Mouse (Mus musculus) layer of hippocampus, adult 9-10 months (tissue): ENCODE results near the gene Pkib.
A peak's percentile ranks its signal among the peaks of the same experiment; 100 is the strongest.

Source experiments
- DNase-seq: peaks from one replicate; pipeline ENCODE4 v3.0.0; 2022; ENCODE audit warnings: low spot score

Pkib gene

GRCm38 (mm10) chr10:57631896-57632867 is at the start of gene Pkib:
Gene Pkib (plus strand): TSS chr10:57631981.
- DNase-seq: peak; percentile 10

DNA sequence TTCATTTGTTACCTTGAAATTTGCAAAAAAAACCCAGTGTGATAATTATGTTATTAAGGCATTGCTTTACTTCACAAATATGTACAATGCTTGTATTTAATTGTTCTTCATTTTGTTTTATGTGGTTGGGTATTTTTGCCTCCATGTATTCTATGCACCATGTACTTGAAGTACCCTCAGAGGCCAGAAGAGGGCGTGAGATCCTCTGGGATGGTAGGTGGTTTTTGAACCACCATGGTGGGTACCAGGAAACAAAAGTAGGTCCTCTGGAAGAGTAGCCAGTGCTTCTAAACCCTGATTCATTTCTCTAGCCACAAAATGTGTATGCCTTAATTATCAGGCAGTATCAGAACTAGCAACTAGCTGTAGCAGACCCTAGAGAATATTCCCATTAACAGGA is 47.9 kb upstream of the Pkib start:
- DNase-seq: no peak

GRCm38 (mm10) chr10:57594266-57594665 is 37.5 kb upstream of the Pkib start:
- DNase-seq: no peak

- no peak for DNase-seq
Measured at GRCm38 (mm10) chr10:57597172-57597571, 34.6 kb upstream of the Pkib start.

GRCm38 (mm10) chr10:57602951-57603350 is 28.8 kb upstream of the Pkib start:
- no peak for DNase-seq

DNA sequence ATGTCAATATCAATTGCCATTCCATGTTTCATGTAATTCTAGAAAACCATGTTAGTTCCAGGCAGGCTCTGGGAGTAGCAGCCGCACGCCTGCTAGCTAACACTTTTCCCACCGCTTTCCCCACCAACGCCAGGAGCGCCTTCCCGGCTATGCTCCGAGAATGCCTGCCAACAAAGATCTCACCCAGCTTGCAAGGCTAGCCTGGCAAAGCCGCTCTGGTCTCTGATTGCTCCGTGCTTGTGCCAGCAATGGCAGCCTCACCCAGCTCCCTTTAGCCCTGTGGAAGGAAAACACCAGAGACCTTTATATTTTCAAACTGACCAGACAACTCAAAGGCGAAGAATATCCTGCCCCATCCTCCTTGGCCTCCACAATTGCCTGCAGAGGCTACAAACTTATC is 8.5 kb upstream of the Pkib start:
- no peak for DNase-seq

DNA sequence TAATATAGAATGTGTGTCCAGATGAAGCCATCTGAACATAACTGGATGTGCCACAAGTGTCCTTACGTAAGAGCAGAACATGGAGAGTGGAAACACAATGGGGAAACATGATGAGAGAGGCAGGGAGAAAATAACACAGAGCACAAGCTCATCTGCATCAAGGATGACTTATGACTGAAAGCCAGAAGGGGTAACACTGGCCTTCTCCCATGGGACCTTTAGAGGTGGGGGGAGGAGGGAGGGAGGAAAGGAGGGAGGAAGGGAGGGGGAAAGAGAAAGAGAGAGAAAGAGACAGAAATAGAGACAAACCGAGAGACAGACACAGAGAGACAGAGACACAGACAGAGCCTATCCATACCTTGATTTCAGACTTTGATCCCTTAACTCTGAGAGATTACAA is 4.0 kb upstream of the Pkib start:
- DNase-seq: no peak

GRCm38 (mm10) chr10:57630557-57630956 is 1.2 kb upstream of the Pkib start:
- DNase-seq: no peak

GRCm38 (mm10) chr10:57632868-57633240 is 1.1 kb downstream of the Pkib start:
- no peak for DNase-seq

DNA sequence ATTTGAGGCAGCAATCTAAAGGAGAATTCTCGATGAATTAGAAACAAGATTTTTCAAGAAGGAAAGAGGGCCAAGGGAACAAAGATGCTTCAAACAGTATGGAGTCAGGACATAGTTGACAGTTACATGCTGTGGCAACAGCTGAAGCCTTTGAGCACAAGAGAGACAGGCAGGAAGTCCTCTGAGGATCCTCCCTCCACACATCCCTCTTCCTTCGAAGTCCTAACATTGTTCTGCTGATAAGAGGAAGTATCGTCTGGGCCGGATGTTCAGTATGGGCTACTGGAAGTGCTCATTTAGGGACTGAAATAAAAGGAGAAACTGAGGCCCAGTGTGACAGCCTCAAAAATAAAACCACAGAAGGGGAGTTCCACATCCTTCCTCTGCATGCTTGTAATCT is 5.2 kb downstream of the Pkib start:
- no peak for DNase-seq

GRCm38 (mm10) chr10:57638250-57638649 is 6.5 kb downstream of the Pkib start:
- DNase-seq: no peak

DNA sequence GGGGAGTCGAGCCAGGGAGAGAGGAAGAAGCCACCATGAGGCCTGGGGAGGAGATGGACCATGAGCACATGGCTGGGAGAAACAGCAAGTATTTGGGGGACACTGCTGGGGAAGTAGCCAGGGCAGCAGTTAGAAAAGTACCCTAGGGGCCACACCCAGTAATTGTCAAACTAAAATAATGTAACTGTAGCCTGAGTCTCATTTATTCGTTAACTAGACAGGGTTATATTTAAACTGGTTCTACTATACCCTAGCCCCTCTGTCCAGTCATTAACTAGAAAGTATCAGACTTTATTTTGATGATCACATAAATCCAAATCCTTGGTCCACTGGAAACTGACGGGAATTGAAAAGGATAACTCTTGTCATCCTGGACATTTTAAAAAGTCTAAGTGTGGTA is 7.8 kb downstream of the Pkib start:
- DNase-seq: no peak

DNA sequence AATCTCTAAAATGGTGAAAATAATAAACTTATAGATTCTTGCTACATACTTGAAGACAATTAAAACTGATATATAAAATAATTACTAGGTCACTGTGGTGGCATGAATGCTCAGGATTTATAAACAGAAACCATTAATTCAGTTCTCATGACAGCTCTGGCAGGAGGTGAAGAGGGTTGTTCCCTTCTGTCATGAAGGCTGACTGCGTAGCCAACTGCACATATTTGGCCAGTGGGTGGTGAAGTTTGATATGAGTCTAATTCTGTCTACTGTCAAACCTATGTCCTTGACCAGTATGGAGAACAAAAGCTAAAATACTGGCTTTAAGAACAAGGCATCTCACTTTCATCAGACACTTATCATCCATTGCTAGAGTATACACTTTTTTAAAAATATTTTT is 21.5 kb downstream of the Pkib start:
- DNase-seq: no peak

- DNase-seq: no peak
Measured at GRCm38 (mm10) chr10:57660505-57660904, 28.7 kb downstream of the Pkib start.

DNA sequence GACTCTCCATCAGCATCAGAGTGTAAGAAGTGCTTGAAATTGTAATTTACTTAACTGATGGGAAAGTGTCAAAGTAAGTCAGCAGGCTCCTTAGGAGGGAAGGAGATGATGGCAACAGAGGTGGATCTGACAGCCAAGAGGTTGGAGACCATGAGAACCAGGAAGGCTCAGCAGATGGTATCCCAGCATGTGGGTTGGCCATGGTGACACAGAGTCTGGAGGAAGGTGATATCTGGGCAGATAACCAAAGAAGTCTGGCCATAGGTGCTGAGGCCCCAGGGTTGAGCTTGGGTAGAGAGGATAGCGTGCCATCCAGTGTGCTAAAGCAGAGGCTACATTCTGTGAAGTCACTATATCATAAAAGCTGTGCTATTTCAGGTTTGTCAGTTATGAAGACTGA is 32.0 kb downstream of the Pkib start:
- DNase-seq: no peak

GRCm38 (mm10) chr10:57664253-57664652 is 32.5 kb downstream of the Pkib start:
- DNase-seq: no peak

DNA sequence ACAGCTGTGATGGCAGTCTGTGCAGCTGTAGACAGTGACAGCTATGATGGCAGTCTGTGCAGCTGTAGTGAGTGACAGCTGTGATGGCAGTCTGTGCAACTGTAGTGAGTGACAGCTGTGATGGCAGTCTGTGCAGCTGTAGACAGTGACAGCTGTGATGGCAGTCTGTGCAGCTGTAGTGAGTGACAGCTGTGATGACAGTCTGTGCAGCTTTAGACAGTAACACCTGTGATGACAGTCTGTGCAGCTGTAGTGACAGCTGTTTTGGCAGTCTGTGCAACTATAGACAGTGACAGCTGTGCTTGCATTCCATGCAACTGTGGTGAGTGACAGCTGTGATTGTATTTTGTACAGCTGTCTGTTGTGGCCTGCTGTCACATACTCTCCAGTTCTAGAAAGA is 44.0 kb downstream of the Pkib start:
- no peak for DNase-seq

GRCm38 (mm10) chr10:57687999-57688398 is 56.2 kb downstream of the Pkib start:
- no peak for DNase-seq

DNA sequence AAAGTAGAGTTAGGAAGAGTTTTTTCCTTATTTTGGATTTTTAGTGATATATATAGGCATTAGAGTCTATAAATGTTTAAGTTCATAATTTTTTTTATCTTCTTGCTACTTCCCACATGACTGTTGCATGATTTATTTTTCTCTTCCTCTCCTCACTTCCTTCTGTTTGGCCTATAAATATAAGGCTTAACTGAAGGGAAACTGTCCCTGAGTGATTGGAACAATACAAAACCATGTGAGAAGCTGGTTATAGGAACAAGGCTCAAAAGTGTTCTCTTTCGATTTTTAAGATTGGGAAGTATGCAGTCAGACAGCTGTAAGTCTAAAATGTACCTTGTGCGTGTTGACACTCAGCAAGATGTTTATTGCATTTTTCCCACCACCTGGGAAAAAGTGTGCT is 58.4 kb downstream of the Pkib start:
- DNase-seq: no peak

DNA sequence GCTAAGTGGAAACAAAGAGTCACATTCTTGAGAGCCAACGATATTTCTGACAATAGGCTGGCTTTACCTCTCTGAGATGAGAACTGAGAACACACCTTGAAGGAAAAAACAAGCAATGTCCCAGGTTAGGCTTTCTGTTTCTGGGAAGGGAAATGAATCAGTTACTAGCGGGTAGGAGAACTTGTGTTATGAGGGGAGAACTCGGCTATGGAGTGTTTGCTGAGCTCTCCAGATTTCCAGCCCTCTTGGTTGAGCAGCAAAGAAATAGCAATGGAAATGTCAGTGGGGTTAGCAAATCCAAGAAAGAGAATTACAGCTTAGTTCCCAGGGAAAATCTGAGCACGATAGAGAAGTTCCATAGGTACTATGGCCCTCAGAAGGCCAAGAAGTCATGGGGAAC is 70.5 kb downstream of the Pkib start:
- DNase-seq: no peak

- DNase-seq: no peak
Measured at GRCm38 (mm10) chr10:57721035-57721434, 89.3 kb downstream of the Pkib start.

GRCm38 (mm10) chr10:57722363-57722762 is 90.6 kb downstream of the Pkib start:
- DNase-seq: no peak

DNA sequence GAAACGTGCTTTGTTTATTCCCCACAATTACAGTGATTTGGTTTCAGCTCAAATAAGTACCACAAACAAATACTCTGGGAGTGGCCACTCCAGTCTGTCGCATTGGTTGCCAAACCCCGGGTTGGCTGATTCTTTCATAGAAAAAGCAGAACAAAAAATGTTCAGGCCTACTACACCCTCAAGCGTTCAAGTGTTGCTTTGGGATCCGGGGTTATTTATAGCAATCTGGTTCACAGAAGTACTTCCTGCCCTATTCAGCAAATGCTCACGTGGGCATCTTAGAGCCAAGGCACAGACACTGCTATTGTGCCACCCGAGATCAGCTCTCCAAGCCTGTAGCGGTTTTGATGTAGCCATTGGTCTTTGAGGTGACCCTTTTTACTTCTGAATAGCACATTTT is 95.9 kb downstream of the Pkib start:
- DNase-seq: no peak

- DNase-seq: no peak
Measured at GRCm38 (mm10) chr10:57731672-57732071, 99.9 kb downstream of the Pkib start.
